Mouse (Mus musculus): ENCODE data around the gene Ormdl1. TPM values are rescaled to one million over a fixed set of nuclear protein-coding genes. Genes with fewer than 3 reads are reported as not detected.

The Ormdl1 gene
- 3.7 and 7.6 TPM in 2 replicates for polyA plus RNA-seq (2012; rRNA removed; ENCODE audit: low replicate concordance)

DNA sequence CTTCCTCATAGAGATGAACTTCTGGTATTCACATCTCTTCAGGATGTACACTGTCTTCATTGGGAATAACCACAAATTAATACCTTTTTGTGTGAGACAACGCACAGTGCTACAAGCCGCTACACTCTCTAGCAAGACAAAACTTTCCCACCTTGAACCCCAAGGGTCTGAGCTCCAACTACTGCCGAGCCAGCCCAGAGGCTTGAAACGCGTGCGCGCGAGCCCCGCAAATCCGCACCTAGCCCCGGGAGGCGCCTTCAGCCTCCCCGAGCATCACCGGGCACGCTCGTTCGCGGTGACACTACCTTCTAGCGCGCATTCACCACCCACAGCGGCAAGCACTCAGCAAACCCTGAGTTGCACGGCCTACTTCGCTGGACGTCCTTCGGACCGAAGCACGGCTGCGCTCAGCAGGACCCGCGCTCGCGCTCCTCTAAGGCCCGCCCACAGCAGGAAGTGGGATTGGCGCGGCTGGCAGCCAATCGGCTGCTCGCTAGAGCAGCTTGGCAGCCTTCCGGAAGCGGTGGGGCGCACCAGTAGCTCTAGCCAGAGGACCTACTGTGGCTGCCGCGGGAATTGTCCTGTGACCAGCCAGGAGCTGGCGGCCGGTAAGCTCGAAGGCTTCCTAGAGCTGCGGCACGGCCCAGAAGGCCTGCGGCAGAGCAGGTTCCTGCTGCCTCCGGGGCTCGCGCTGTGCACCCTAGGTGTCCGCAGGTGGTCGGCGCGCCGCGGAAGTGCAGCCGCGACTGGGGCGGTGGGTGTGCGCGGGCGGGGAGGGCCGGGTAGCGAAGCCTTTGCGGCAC, at the start of gene Ormdl1, which contains the start of the genes Pms1 and Gm28778:
Ormdl1 (plus strand) TSS at position 515 of the 803 bp plus-strand sequence.
Pms1 (minus strand) TSS at position 438 of the 803 bp plus-strand sequence.
Gm28778 (plus strand) TSS at position 531 of the 803 bp plus-strand sequence.

DNA sequence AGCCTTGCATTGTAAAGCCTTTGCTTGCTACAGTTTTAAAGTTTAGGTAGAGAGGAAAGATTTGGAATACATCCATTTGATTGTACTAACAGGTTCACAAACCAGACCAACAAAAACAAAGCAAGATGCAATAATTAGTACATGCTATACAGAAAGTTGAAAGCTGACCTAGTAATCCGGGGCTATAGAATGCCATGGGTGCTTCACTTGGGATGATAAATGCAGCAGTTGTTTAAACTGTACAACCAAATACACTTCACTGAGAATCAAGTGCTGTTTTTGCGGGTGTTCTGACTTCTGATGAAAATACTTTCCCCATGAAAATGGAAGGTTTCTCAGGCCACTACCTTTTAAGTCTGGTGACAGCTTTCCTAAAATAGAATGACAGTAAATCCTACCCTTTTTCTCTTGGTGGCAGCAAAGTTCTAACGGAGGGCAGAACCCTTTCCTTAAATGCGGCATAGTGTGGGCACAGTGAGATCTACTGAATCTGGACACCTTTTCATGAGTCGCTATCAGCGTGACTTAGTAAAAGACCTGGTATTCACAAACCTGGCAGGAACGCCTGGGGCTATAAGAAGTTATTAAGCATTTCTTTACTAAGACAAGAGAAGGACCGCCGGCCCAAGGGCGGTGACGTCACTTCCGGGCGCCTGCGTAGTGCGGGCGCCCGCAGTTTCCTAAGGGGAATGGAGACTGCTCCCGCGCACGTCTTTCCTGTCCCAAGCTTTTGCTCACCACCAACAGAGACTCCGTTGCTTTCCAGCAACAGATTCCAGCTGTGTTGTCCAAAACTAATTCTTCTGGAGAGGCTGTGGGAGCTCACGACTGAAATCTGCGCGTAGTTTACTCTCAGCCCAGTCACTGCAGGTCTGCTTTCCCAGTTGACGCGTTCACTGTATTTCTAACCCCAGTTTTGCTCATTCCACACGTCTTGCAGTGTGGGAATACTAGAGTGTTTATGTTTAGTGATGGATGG, 16.4 kb downstream of the Ormdl1 start, which contains the start of gene Osgepl1:
Osgepl1 (plus strand) TSS at position 636 of the 979 bp plus-strand sequence.

DNA sequence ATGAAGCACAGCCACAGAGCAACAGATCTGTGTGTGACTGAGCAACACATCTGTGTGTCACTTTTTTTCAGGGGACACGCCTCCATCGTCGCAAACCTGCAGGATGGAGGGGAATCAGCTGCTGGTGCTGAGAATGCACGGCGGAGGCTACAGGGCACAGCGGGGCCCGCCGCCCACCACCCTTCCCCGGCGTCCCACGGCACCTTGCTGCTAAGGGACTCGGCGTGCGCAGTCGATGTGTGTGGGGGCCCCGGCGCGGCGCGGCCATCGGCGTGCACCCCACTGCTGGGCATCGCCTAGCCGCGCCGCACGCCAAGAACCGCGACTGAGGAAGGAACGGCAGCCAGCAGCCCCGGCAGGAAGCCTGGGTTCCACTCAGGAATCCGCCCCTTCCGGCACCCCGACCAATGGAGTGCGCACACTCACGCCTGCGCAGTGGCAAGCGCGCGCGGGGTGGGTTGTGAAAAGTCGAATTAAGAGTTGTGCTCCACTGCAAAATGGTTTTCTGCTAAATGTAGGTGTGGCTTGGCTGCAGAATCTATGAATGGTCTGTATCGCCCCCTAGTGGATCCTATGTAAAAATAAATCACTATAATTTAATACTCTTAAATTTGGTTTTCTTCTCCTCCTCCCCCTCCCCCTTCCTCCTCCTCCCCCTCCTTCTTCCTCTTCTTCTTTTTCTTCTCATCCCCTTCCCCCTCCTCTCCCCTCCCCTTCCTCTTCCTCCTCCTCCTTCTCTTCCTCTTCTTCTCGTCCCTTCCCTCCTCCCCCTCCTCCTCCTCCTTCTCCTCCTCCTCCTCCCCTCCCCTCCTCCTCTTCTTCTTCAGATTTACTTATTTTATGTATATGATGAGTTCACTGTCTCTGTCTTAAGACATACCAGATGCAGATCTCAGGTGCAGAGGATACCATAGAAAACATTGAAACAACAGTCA, 55.7 kb downstream of the Ormdl1 start, which contains the start of the genes Asdurf, Gm28551 and Asnsd1:
Asdurf (minus strand) TSS at position 293 of the 935 bp plus-strand sequence.
Gm28551 (minus strand) TSS at position 341 of the 935 bp plus-strand sequence.
Asnsd1 (minus strand) TSS at position 426 of the 935 bp plus-strand sequence.

Other genes with a start within 250 kb of the Ormdl1 start
- 22.2 TPM in 1 of 2 replicates, not detected in the other for gene Mstn, start 235.5 kb upstream of the Ormdl1 start, polyA plus RNA-seq (2012; rRNA removed; ENCODE audit: low replicate concordance)
- not detected in 2 replicates for gene 1700019A02Rik, start 109.5 kb upstream of the Ormdl1 start, polyA plus RNA-seq (2012; rRNA removed; ENCODE audit: low replicate concordance)
- 1.2 and 1.7 TPM in 2 replicates for gene Pms1, start 77 bp upstream of the Ormdl1 start, polyA plus RNA-seq (2012; rRNA removed; ENCODE audit: low replicate concordance)
- gene Gm28778, start within 50 bp of the Ormdl1 start, polyA plus RNA-seq (2012; rRNA removed; ENCODE audit: low replicate concordance): 11.3 and 13.0 TPM in 2 replicates
- gene Osgepl1, start 16.5 kb downstream of the Ormdl1 start, polyA plus RNA-seq (2012; rRNA removed; ENCODE audit: low replicate concordance): 2.6 and 9.3 TPM in 2 replicates
- gene Asdurf, start 55.5 kb downstream of the Ormdl1 start, polyA plus RNA-seq (2012; rRNA removed; ENCODE audit: low replicate concordance): not detected in 2 replicates
- gene Gm28551, start 55.6 kb downstream of the Ormdl1 start, polyA plus RNA-seq (2012; rRNA removed; ENCODE audit: low replicate concordance): not detected in 2 replicates
- 3.6 and 11.6 TPM in 2 replicates for gene Asnsd1, start 55.7 kb downstream of the Ormdl1 start, polyA plus RNA-seq (2012; rRNA removed; ENCODE audit: low replicate concordance)

All from mammary gland, adult 2 months (tissue).